Mouse (Mus musculus) myocyte (in vitro differentiated cells): ENCODE data around the gene Tmem219. TPM values are rescaled to one million over a fixed set of nuclear protein-coding genes. Genes with fewer than 3 reads are reported as not detected.
A peak's percentile ranks its signal among the peaks of the same experiment; 100 is the strongest.

Source experiments
- H3K27me3 ChIP-seq: one replicate; pipeline ENCODE4 v1.6.1; 2011; ENCODE audit not compliant: control insufficient read depth, insufficient read depth, insufficient read length
- H3K36me3 ChIP-seq: one replicate; pipeline ENCODE4 v1.6.1; 2011; ENCODE audit not compliant: control insufficient read depth, insufficient read depth
- H3K4me2 ChIP-seq: one replicate; pipeline ENCODE4 v1.6.1; 2011; ENCODE audit warnings: low read depth, control low read depth
- H3K4me3 ChIP-seq: one replicate; pipeline ENCODE4 v1.5.1; 2011; ENCODE audit warnings: mild to moderate bottlenecking, control low read depth, moderate library complexity
- H3K79me2 ChIP-seq: one replicate; pipeline ENCODE4 v1.6.1; 2011; ENCODE audit not compliant: control insufficient read depth, insufficient read depth
- H3ac ChIP-seq: one replicate; pipeline ENCODE4 v1.6.1; 2011; ENCODE audit not compliant: control insufficient read depth, insufficient read length
- CEBPB ChIP-seq: IDR thresholded peaks from 2 replicates; pipeline ENCODE4 v1.6.1; 2011; ENCODE audit warnings: mild to moderate bottlenecking, moderate library complexity; ENCODE audit not compliant: poor library complexity, insufficient read depth, severe bottlenecking
- E2F4 ChIP-seq: IDR thresholded peaks from one replicate; pipeline ENCODE4 v1.6.1; 2011; ENCODE audit warnings: mild to moderate bottlenecking, control low read depth, moderate library complexity; ENCODE audit not compliant: insufficient read depth
- MAX ChIP-seq: IDR thresholded peaks from one replicate; pipeline ENCODE4 v1.6.1; 2011; ENCODE audit warnings: low read depth, mild to moderate bottlenecking, control low read depth
- MYOD1 ChIP-seq, 3 experiments: IDR thresholded peaks; one replicate each; pipeline ENCODE4 v1.6.1; 2011; ENCODE audit warnings: control low read depth in 2 of 3, low read depth in 2 of 3, mild to moderate bottlenecking in 2 of 3, moderate library complexity in 1 of 3; ENCODE audit not compliant: insufficient read length in 2 of 3, control insufficient read depth in 1 of 3
- MYOG ChIP-seq, 3 experiments: IDR thresholded peaks; one replicate each; pipeline ENCODE4 v1.6.1; 2011; ENCODE audit warnings: control low read depth in 2 of 3, low read depth in 2 of 3, mild to moderate bottlenecking in 2 of 3; ENCODE audit not compliant: insufficient read length in 2 of 3, control insufficient read depth in 1 of 3, insufficient read depth in 1 of 3
- POLR2A ChIP-seq: IDR thresholded peaks from one replicate; pipeline ENCODE4 v1.6.1; 2011; ENCODE audit warnings: low read depth, mild to moderate bottlenecking, control low read depth, moderate library complexity; ENCODE audit not compliant: insufficient read length
- POLR2AphosphoS2 ChIP-seq: IDR thresholded peaks from one replicate; pipeline ENCODE4 v1.6.1; 2011; ENCODE audit warnings: low read depth, control low read depth; ENCODE audit not compliant: insufficient read length
- REST ChIP-seq: IDR thresholded peaks from one replicate; pipeline ENCODE4 v1.6.1; 2011; ENCODE audit warnings: mild to moderate bottlenecking, control low read depth, moderate library complexity; ENCODE audit not compliant: insufficient read depth, insufficient read length
- SRF ChIP-seq: IDR thresholded peaks from one replicate; pipeline ENCODE4 v1.6.1; 2011; ENCODE audit warnings: low read depth; ENCODE audit not compliant: control insufficient read depth, insufficient read length
- TCF12 ChIP-seq: IDR thresholded peaks from one replicate; pipeline ENCODE4 v1.6.1; 2011; ENCODE audit warnings: mild to moderate bottlenecking, control low read depth; ENCODE audit not compliant: poor library complexity, insufficient read depth, severe bottlenecking
- TCF3 ChIP-seq: IDR thresholded peaks from one replicate; pipeline ENCODE4 v1.6.1; 2011; ENCODE audit warnings: low read depth, control low read depth; ENCODE audit not compliant: insufficient read length
- USF1 ChIP-seq: IDR thresholded peaks from one replicate; pipeline ENCODE4 v1.6.1; 2011; ENCODE audit warnings: low read depth, mild to moderate bottlenecking, control low read depth, moderate library complexity
- polyA plus RNA-seq: library from polyadenylated mRNA; unstranded; fragments of >200 nt; fragmentation: generic; extraction: Trizol; gene quantifications from one replicate; pipeline ENCODE4 v1.2.1, GENCODE M21; 2012; ENCODE audit warnings: missing spikeins

The Tmem219 gene
- polyA plus RNA-seq, 1 experiment, result 34.1 TPM

GRCm38 (mm10) chr7:126961095-126961494, 38.4 kb upstream of the Tmem219 start:
- Histone ChIP-seq H3K36me3 (no peaks in the 10 kb centered on the region), H3K79me2 (no peaks in the 10 kb centered on the region), H3K4me2 (no peak overlapping the region), H3ac (no peak overlapping the region), H3K27me3 (peaks cover 68% of the 10 kb centered on the region), H3K4me3 (no peak overlapping the region)
- no peak for TF ChIP-seq POLR2A
- no peak for TF ChIP-seq TCF3
- TF ChIP-seq POLR2AphosphoS2, result no peak
- no peak for TF ChIP-seq USF1
- TF ChIP-seq E2F4, result no peak
- TF ChIP-seq MYOG (IDR thresholded peaks at IDR 0.05; ENCODE audit: control insufficient read depth in 1 of 3, insufficient read depth in 1 of 3, insufficient read length in 2 of 3, low read depth in 2 of 3), result no peak
- TF ChIP-seq REST, result no peak
- no peak for TF ChIP-seq SRF
- TF ChIP-seq MAX, result no peak
- no peak for TF ChIP-seq MYOD1 (IDR thresholded peaks at IDR 0.05; ENCODE audit: control insufficient read depth in 1 of 3, insufficient read length in 2 of 3, low read depth in 2 of 3)
- TF ChIP-seq TCF12, result no peak
- no peak for TF ChIP-seq CEBPB

- Histone ChIP-seq H3K27me3 (peaks cover 59% of the 10 kb centered on the region), H3K4me3 (no peak overlapping the region), H3K36me3 (no peaks in the 10 kb centered on the region), H3ac (no peak overlapping the region), H3K4me2 (no peak overlapping the region), H3K79me2 (no peaks in the 10 kb centered on the region)
- TF ChIP-seq POLR2AphosphoS2, result no peak
- no peak for TF ChIP-seq MYOG (IDR thresholded peaks at IDR 0.05; ENCODE audit: control insufficient read depth in 1 of 3, insufficient read depth in 1 of 3, insufficient read length in 2 of 3, low read depth in 2 of 3)
- TF ChIP-seq E2F4, result no peak
- TF ChIP-seq CEBPB, result no peak
- TF ChIP-seq MYOD1 (IDR thresholded peaks at IDR 0.05; ENCODE audit: control insufficient read depth in 1 of 3, insufficient read length in 2 of 3, low read depth in 2 of 3), result peak in 1 of 3 experiments; percentile 40
Measured at GRCm38 (mm10) chr7:126959780-126960179, 37.1 kb upstream of the Tmem219 start.

DNA sequence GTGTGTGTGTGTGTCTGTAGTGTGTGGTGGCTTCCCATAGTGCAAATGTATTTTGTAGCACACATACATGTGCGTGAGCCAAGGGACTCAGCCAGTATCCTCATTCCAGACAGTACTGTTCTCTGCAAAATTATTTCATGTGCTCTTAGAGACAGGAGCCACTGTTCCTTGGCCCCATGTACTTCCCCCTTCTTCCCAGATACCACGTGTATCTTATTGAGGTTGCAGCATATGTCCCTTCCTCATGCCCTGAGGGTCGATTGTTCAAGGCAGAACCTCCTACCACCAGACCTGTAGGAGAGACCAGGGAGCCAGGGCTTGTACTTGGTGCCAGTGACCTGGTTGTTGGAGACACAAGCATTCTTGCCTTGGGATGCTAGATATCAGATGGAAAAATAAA, 32.4 kb upstream of the Tmem219 start:
- Histone ChIP-seq H3K4me2 (no peak overlapping the region), H3K79me2 (no peaks in the 10 kb centered on the region), H3ac (no peak overlapping the region), H3K27me3 (peaks cover 36% of the 10 kb centered on the region), H3K36me3 (no peaks in the 10 kb centered on the region), H3K4me3 (no peak overlapping the region)
- TF ChIP-seq POLR2AphosphoS2, result no peak
- TF ChIP-seq MYOG (IDR thresholded peaks at IDR 0.05; ENCODE audit: control insufficient read depth in 1 of 3, insufficient read depth in 1 of 3, insufficient read length in 2 of 3, low read depth in 2 of 3), result no peak
- no peak for TF ChIP-seq POLR2A
- TF ChIP-seq REST, result no peak
- no peak for TF ChIP-seq CEBPB
- no peak for TF ChIP-seq SRF
- no peak for TF ChIP-seq TCF12
- no peak for TF ChIP-seq MAX
- no peak for TF ChIP-seq E2F4
- TF ChIP-seq MYOD1 (IDR thresholded peaks at IDR 0.05; ENCODE audit: control insufficient read depth in 1 of 3, insufficient read length in 2 of 3, low read depth in 2 of 3), result no peak
- TF ChIP-seq USF1, result no peak
- TF ChIP-seq TCF3, result no peak

DNA sequence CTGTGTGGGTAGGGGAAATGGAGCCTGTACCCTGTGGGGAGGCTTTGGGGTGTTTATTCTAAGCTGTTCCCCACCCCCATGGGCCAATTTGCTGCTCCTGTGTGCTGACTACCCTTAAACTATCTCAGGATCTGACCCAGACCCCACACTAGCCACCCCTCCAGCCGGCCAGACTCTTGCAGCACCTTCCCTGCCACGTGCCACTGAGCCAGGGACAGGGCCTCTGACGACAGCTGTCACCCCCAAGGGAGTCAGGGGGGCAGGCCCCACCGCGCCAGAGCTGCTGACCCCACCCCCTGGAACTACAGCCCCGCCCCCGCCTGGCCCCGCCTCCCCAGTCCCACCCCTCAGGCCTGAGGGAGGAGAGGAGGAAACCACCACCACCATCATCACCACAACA, 29.9 kb upstream of the Tmem219 start:
- Histone ChIP-seq H3K27me3 (peaks cover 20% of the 10 kb centered on the region), H3ac (no peak overlapping the region), H3K79me2 (no peaks in the 10 kb centered on the region), H3K36me3 (no peaks in the 10 kb centered on the region), H3K4me3 (no peak overlapping the region), H3K4me2 (no peak overlapping the region)
- TF ChIP-seq MYOD1 (IDR thresholded peaks at IDR 0.05; ENCODE audit: control insufficient read depth in 1 of 3, insufficient read length in 2 of 3, low read depth in 2 of 3), result peak in 1 of 3 experiments; percentile 29
- no peak for TF ChIP-seq MAX
- peak in 1 of 3 experiments; percentile 13 for TF ChIP-seq MYOG (IDR thresholded peaks at IDR 0.05; ENCODE audit: control insufficient read depth in 1 of 3, insufficient read depth in 1 of 3, insufficient read length in 2 of 3, low read depth in 2 of 3)

GRCm38 (mm10) chr7:126951741-126952140, 29.0 kb upstream of the Tmem219 start:
- Histone ChIP-seq H3K79me2 (no peaks in the 10 kb centered on the region), H3K27me3 (peaks cover 16% of the 10 kb centered on the region), H3K4me2 (no peak overlapping the region), H3K4me3 (no peak overlapping the region), H3ac (no peak overlapping the region), H3K36me3 (no peaks in the 10 kb centered on the region)
- TF ChIP-seq POLR2AphosphoS2 (no peak), TCF3 (no peak), SRF (no peak), E2F4 (no peak), REST (no peak), CEBPB (no peak), MYOD1 (IDR thresholded peaks at IDR 0.05; ENCODE audit: control insufficient read depth in 1 of 3, insufficient read length in 2 of 3, low read depth in 2 of 3) (no peak)
